ENCODE assay signal across 8 mouse cellular contexts in genomic region chr9:20519949-20520348, GRCm38 (mm10). TPM values are rescaled to one million over a fixed set of nuclear protein-coding genes. Genes with fewer than 3 reads are reported as not detected.
DNase-seq lines count a peak whose midpoint lies in the region; ATAC-seq and TF ChIP-seq lines count a peak whose summit lies in the region.

No protein-coding gene starts in this region.

- intact Hi-C loops in left cerebral cortex, postnatal 36 days (cut with DNase I) = loop anchor here (1.0 kb wide), 1 partner anchor 61 kb away; the partner anchor contains the start of gene Zfp846

- no peak overlapping the region for H3K27ac ChIP-seq in kidney, embryonic 14.5 days (ENCODE audit: low read depth, low read length)
- H3K27ac ChIP-seq in forebrain, postnatal 0 days (ENCODE audit: low read depth, low read length) = no peak overlapping the region
- H3K27ac ChIP-seq in midbrain, embryonic 11.5 days (ENCODE audit: low read depth, low read length) = no peak overlapping the region

- no peaks in the 10 kb centered on the region for H3K9me3 ChIP-seq in kidney, embryonic 14.5 days (ENCODE audit: control insufficient read depth, low read length)
- no peaks in the 10 kb centered on the region for H3K9me3 ChIP-seq in G1E (replicated peaks)
- H3K9me3 ChIP-seq in forebrain, postnatal 0 days (ENCODE audit: low read length) = no peaks in the 10 kb centered on the region
- no peaks in the 10 kb centered on the region for H3K9me3 ChIP-seq in midbrain, embryonic 11.5 days (ENCODE audit: control insufficient read depth, low read length)

- ATAC-seq in kidney, embryonic 14.5 days (ENCODE audit: low FRiP score, low TSS enrichment) = no peak
- ATAC-seq in G1E (ENCODE audit: extremely low read depth, insufficient number of reproducible peaks, low FRiP score, poor library complexity, severe bottlenecking) = no peak
- ATAC-seq in forebrain, postnatal 0 days = no peak
- no peak for ATAC-seq in midbrain, embryonic 11.5 days (ENCODE audit: low FRiP score)

- TF ChIP-seq CTCF in G1E (IDR thresholded peaks at IDR 0.05; ENCODE audit: low read depth, low read length) = no peak
- no peak for TF ChIP-seq CTCF in forebrain, postnatal 0 days (IDR thresholded peaks at IDR 0.05; ENCODE audit: low read depth)

- H3K27me3 ChIP-seq in kidney, embryonic 14.5 days (ENCODE audit: control insufficient read depth, insufficient read depth, low read length) = no peaks in the 10 kb centered on the region
- H3K27me3 ChIP-seq in G1E (ENCODE audit: insufficient read depth, low read length) = no peaks in the 10 kb centered on the region
- no peaks in the 10 kb centered on the region for H3K27me3 ChIP-seq in forebrain, postnatal 0 days (ENCODE audit: insufficient read depth, low read length)
- H3K27me3 ChIP-seq in midbrain, embryonic 11.5 days (ENCODE audit: control insufficient read depth, insufficient read depth, low read length) = no peaks in the 10 kb centered on the region

- peak overlapping the region; percentile 59 for H3K4me2 ChIP-seq in kidney, embryonic 14.5 days (replicated peaks; ENCODE audit: low read depth, low read length)
- H3K4me2 ChIP-seq in forebrain, postnatal 0 days (ENCODE audit: low read depth) = peak overlapping the region; percentile 70
- peak overlapping the region; percentile 80 for H3K4me2 ChIP-seq in midbrain, embryonic 11.5 days

- peaks cover 32% of the 10 kb centered on the region for H3K36me3 ChIP-seq in kidney, embryonic 14.5 days (ENCODE audit: control insufficient read depth, insufficient read depth, low read length)
- H3K36me3 ChIP-seq in G1E (replicated peaks) = peaks cover 42% of the 10 kb centered on the region
- H3K36me3 ChIP-seq in forebrain, postnatal 0 days (ENCODE audit: insufficient read depth) = peaks cover 18% of the 10 kb centered on the region
- no peaks in the 10 kb centered on the region; the same call in 1 of the 2 replicates for H3K36me3 ChIP-seq in midbrain, embryonic 11.5 days (ENCODE audit: control insufficient read depth, insufficient read depth, low read length)

- peak overlapping the region; percentile 37; the same call in 1 of the 2 replicates for H3K9ac ChIP-seq in kidney, embryonic 14.5 days (ENCODE audit: low read depth, low read length)
- H3K9ac ChIP-seq in forebrain, postnatal 0 days = 0 out of 2 replicates have a peak overlapping the region, but pooled peaks have one; percentile 28
- H3K9ac ChIP-seq in midbrain, embryonic 11.5 days (ENCODE audit: low read length) = peak overlapping the region; percentile 71

- no peak for DNase-seq in kidney, adult 18-20 months
- DNase-seq in G1E (ENCODE audit: low spot score) (no peak), MN1 (ENCODE audit: low spot score) (no peak)
- DNase-seq in forebrain, postnatal 0 days = no peak
- peak; percentile 86 for DNase-seq in midbrain, embryonic 11.5 days (ENCODE audit: low spot score, missing footprints)
- no peak for DNase-seq in left cerebral cortex, postnatal 36 days (ENCODE audit: low spot score in 2 of 2)
- no peak for DNase-seq in cerebellum, adult 9-10 months

- peak overlapping the region; percentile 72 for H3K4me3 ChIP-seq in kidney, embryonic 14.5 days (ENCODE audit: low read length)
- peak overlapping the region; percentile 69 for H3K4me3 ChIP-seq in G1E (ENCODE audit: low read depth, low read length)
- peak overlapping the region; percentile 81 for H3K4me3 ChIP-seq in forebrain, postnatal 0 days (ENCODE audit: low read depth, low read length)
- peak overlapping the region; percentile 46 for H3K4me3 ChIP-seq in midbrain, embryonic 11.5 days (ENCODE audit: low read depth, low read length)

- H3K4me1 ChIP-seq in kidney, embryonic 14.5 days (ENCODE audit: control insufficient read depth, insufficient read depth, low read length) = peaks cover 12% of the 10 kb centered on the region; the same call in 1 of the 2 replicates
- H3K4me1 ChIP-seq in G1E (ENCODE audit: insufficient read depth, low read depth, low read length) = peaks cover 54% of the 10 kb centered on the region
- peaks cover 26% of the 10 kb centered on the region for H3K4me1 ChIP-seq in forebrain, postnatal 0 days (ENCODE audit: insufficient read depth)
- peaks cover 11% of the 10 kb centered on the region for H3K4me1 ChIP-seq in midbrain, embryonic 11.5 days (ENCODE audit: control insufficient read depth, insufficient read depth, low read length)

- 21% methylated on average over 4 of the region's 4 CpGs for WGBS in kidney, embryonic 14.5 days
- 4% methylated on average over 4 of the region's 4 CpGs for WGBS in forebrain, postnatal 0 days
- WGBS in midbrain, embryonic 11.5 days = 18% methylated on average over 4 of the region's 4 CpGs

RNA-seq across cellular contexts. Expression of gene Zfp266, which starts 1.3 kb away (rescaled TPM):
- 80.5 and 96.4 TPM in 2 replicates for polyA plus RNA-seq in kidney, embryonic 14.5 days (2014; fragmentation: Nextera tagmentation; extraction: Ambion mirVana)
- total RNA-seq in G1E (2014; fragmentation: Nextera tagmentation) (109 and 129 TPM in 2 replicates), G1E (2017) (58.4 and 64.2 TPM in 2 replicates)
- polyA plus RNA-seq in G1E (2012) = 1.4 and 2.0 TPM in 2 replicates
- total RNA-seq in forebrain, postnatal 0 days (2014; rRNA removed) = 123 and 156 TPM in 2 replicates
- polyA plus RNA-seq in forebrain, postnatal 0 days (2015; fragmentation: Nextera tagmentation; extraction: Ambion mirVana) = 44.3 and 57.1 TPM in 2 replicates
- polyA plus RNA-seq in midbrain, embryonic 11.5 days (2014; fragmentation: Nextera tagmentation; extraction: Ambion mirVana) = 127 and 140 TPM in 2 replicates
- 10 to 100 TPM; 39.8 to 44.1 TPM for total RNA-seq in left cerebral cortex, postnatal 36 days (2021)

RNA-seq across cellular contexts. Expression of gene Zfp426, which starts 27.4 kb away (rescaled TPM):
- polyA plus RNA-seq in kidney, embryonic 14.5 days (2014; fragmentation: Nextera tagmentation; extraction: Ambion mirVana) = 12.8 and 22.6 TPM in 2 replicates
- total RNA-seq in G1E (2014; fragmentation: Nextera tagmentation) (43.1 and 46.0 TPM in 2 replicates), G1E (2017) (17.2 and 22.2 TPM in 2 replicates)
- 2.4 and 4.1 TPM in 2 replicates for polyA plus RNA-seq in G1E (2012)
- 51.8 and 54.2 TPM in 2 replicates for total RNA-seq in forebrain, postnatal 0 days (2014; rRNA removed)
- 18.9 and 22.0 TPM in 2 replicates for polyA plus RNA-seq in forebrain, postnatal 0 days (2015; fragmentation: Nextera tagmentation; extraction: Ambion mirVana)
- 37.3 and 41.7 TPM in 2 replicates for polyA plus RNA-seq in midbrain, embryonic 11.5 days (2014; fragmentation: Nextera tagmentation; extraction: Ambion mirVana)
- total RNA-seq in left cerebral cortex, postnatal 36 days (2021) = 10 to 100 TPM; 26.3 to 29.5 TPM

RNA-seq across cellular contexts. Expression of gene Zfp26, which starts 60.0 kb away (rescaled TPM):
- polyA plus RNA-seq in kidney, embryonic 14.5 days (2014; fragmentation: Nextera tagmentation; extraction: Ambion mirVana) = 15.7 and 36.5 TPM in 2 replicates
- total RNA-seq in G1E (2014; fragmentation: Nextera tagmentation) (26.8 and 30.0 TPM in 2 replicates), G1E (2017) (24.1 and 31.4 TPM in 2 replicates)
- polyA plus RNA-seq in G1E (2012) = 0.28 and 0.31 TPM in 2 replicates
- total RNA-seq in forebrain, postnatal 0 days (2014; rRNA removed) = 35.3 and 40.6 TPM in 2 replicates
- 6.3 and 9.2 TPM in 2 replicates for polyA plus RNA-seq in forebrain, postnatal 0 days (2015; fragmentation: Nextera tagmentation; extraction: Ambion mirVana)
- polyA plus RNA-seq in midbrain, embryonic 11.5 days (2014; fragmentation: Nextera tagmentation; extraction: Ambion mirVana) = 30.9 and 34.9 TPM in 2 replicates
- 10 to 100 TPM; 25.1 to 26.0 TPM for total RNA-seq in left cerebral cortex, postnatal 36 days (2021)

Comparison
In these comparisons a context has a peak if more than half of its experiments do, and no peak if none do; other contexts are left out.
1. RNA of gene Zfp266, which starts 1.3 kb away (polyA plus RNA-seq): 127 to 140 TPM in midbrain, embryonic 11.5 days, 80.5 to 96.4 TPM in kidney, embryonic 14.5 days and 44.3 to 57.1 TPM in forebrain, postnatal 0 days; 1.4 to 2.0 TPM in G1E; every median in the first group is over 10 times any median in the second.
2. Peak in every context shown above with its lines, with median percentiles within 50 percentile points of each other: H3K4me2 ChIP-seq, H3K4me3 ChIP-seq and H3K9ac ChIP-seq.